In the genomic region with DNA sequence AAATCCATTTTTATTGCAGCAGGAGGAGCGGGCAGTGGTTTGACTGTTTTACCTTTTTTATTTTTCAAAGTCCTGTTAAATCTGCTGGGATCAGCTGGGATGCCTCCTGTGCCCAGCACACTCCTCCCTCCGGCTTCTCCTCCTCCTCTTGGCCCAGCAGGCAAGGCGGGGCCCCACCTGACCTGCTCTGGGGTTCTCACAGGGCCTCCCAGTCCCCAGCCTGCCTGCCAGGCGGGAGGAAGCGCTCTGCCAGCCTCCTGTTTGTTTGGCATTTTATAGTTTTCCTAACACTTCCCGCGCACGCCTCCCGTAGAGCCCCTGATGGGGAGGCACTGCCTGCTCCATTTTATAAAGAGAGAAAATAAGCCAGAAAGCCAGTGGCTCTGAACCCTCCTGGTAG, we compare ENCODE assay signal across 10 mouse cellular contexts. TPM values are rescaled to one million over a fixed set of nuclear protein-coding genes. Genes with fewer than 3 reads are reported as not detected.
A peak's percentile ranks its signal among the peaks of the same experiment; 100 is the strongest.
DNase-seq lines count a peak whose midpoint lies in the region; ATAC-seq and TF ChIP-seq lines count a peak whose summit lies in the region.
"Had no signal": no experiment of that assay in that cellular context is flagged by ENCODE, and none has a peak within 500 bp of the region (broad histone marks: within the 10 kb centered on the region; RNA-seq: fewer than 3 reads in every experiment).

No protein-coding gene starts in this region.

- no peak overlapping the region for H3K4me3 ChIP-seq in lung, embryonic 14.5 days (ENCODE audit: low read depth, low read length)
- no peak overlapping the region for H3K4me3 ChIP-seq in lung, adult 2 months (replicated peaks; ENCODE audit: extremely low read depth, low read depth, low read length)
- no peak overlapping the region for H3K4me3 ChIP-seq in heart, embryonic 16.5 days (ENCODE audit: low read length)
- no peak overlapping the region for H3K4me3 ChIP-seq in midbrain, embryonic 16.5 days (ENCODE audit: low read depth, low read length)

- no peak for TF ChIP-seq CTCF in lung, embryonic 14.5 days (IDR thresholded peaks at IDR 0.05; ENCODE audit: low read depth)
- TF ChIP-seq CTCF in lung, adult 2 months (IDR thresholded peaks at IDR 0.05; ENCODE audit: insufficient read depth, low read length): no peak

- H3K4me2 ChIP-seq in lung, embryonic 14.5 days: no peak overlapping the region
- H3K4me2 ChIP-seq in heart, embryonic 16.5 days (ENCODE audit: low read depth, low read length): peak overlapping the region; percentile 20; the same call in 1 of the 2 replicates
- H3K4me2 ChIP-seq in midbrain, embryonic 16.5 days (ENCODE audit: low read length): 0 out of 2 replicates have a peak overlapping the region, but pooled peaks have one; percentile 7

- peaks cover 20% of the 10 kb centered on the region for H3K4me1 ChIP-seq in lung, embryonic 14.5 days (ENCODE audit: insufficient read depth)
- no peaks in the 10 kb centered on the region for H3K4me1 ChIP-seq in lung, adult 2 months (ENCODE audit: control insufficient read depth, insufficient read depth, low read length)
- peaks cover 50% of the 10 kb centered on the region for H3K4me1 ChIP-seq in heart, embryonic 16.5 days (ENCODE audit: control insufficient read depth, insufficient read depth, low read length)
- H3K4me1 ChIP-seq in midbrain, embryonic 16.5 days (ENCODE audit: control insufficient read depth, insufficient read depth, low read length): peaks cover 66% of the 10 kb centered on the region

- H3K27me3 ChIP-seq in lung, embryonic 14.5 days (ENCODE audit: insufficient read depth, low read length): peaks cover 10% of the 10 kb centered on the region
- peaks cover 4% of the 10 kb centered on the region; the same call in 1 of the 2 replicates for H3K27me3 ChIP-seq in heart, embryonic 16.5 days (ENCODE audit: control insufficient read depth, insufficient read depth, low read length)
- H3K27me3 ChIP-seq in midbrain, embryonic 16.5 days (ENCODE audit: control insufficient read depth, insufficient read depth, low read depth, low read length): no peaks in the 10 kb centered on the region

- WGBS in lung, embryonic 14.5 days: 21% methylated on average over 9 of the region's 9 CpGs
- 42% methylated on average over 9 of the region's 9 CpGs for WGBS in lung, adult 2 months
- 23% methylated on average over 9 of the region's 9 CpGs for WGBS in heart, embryonic 16.5 days
- 13% methylated on average over 9 of the region's 9 CpGs for WGBS in midbrain, embryonic 16.5 days

- no peaks in the 10 kb centered on the region for H3K36me3 ChIP-seq in lung, embryonic 14.5 days (ENCODE audit: insufficient read depth)
- no peaks in the 10 kb centered on the region for H3K36me3 ChIP-seq in heart, embryonic 16.5 days (ENCODE audit: control insufficient read depth, insufficient read depth)
- H3K36me3 ChIP-seq in midbrain, embryonic 16.5 days (ENCODE audit: control insufficient read depth, insufficient read depth, low read length): no peaks in the 10 kb centered on the region

- no peak overlapping the region for H3K9ac ChIP-seq in lung, embryonic 14.5 days
- peak overlapping the region; percentile 65 for H3K9ac ChIP-seq in heart, embryonic 16.5 days (ENCODE audit: low read length)
- peak overlapping the region; percentile 31; the same call in 1 of the 2 replicates for H3K9ac ChIP-seq in midbrain, embryonic 16.5 days (ENCODE audit: low read depth, low read length)

- ATAC-seq in lung, embryonic 14.5 days (ENCODE audit: insufficient read depth): peak; percentile 60
- ATAC-seq in heart, embryonic 16.5 days (replicated peaks; ENCODE audit: extremely low read depth, insufficient read depth, low FRiP score): peak; percentile 70
- no peak for ATAC-seq in midbrain, embryonic 16.5 days

- peak; percentile 48 for DNase-seq in lung, embryonic 14.5 days
- DNase-seq in lung, adult 2 months: no peak
- peak; percentile 43 to 57 for DNase-seq in cerebellum, postnatal 14 days
- peak; percentile 80 for DNase-seq in kidney, postnatal 14 days
- no peak for DNase-seq in adrenal gland, adult 2 months
- no peak for DNase-seq in right cerebral cortex, postnatal 4 days

- no peaks in the 10 kb centered on the region for H3K9me3 ChIP-seq in lung, embryonic 14.5 days (ENCODE audit: low read depth, low read length)
- H3K9me3 ChIP-seq in heart, embryonic 16.5 days (replicated peaks; ENCODE audit: control insufficient read depth, low read length): no peaks in the 10 kb centered on the region
- H3K9me3 ChIP-seq in midbrain, embryonic 16.5 days (replicated peaks; ENCODE audit: control insufficient read depth, low read length, poor library complexity, severe bottlenecking): no peaks in the 10 kb centered on the region

- peak overlapping the region; percentile 36; the same call in 1 of the 2 replicates for H3K27ac ChIP-seq in lung, embryonic 14.5 days (ENCODE audit: low read depth)
- peak overlapping the region; percentile 85 for H3K27ac ChIP-seq in heart, embryonic 16.5 days (ENCODE audit: low read length)
- peak overlapping the region; percentile 51 for H3K27ac ChIP-seq in midbrain, embryonic 16.5 days (ENCODE audit: low read length)

- TF ChIP-seq POLR2A in lung, adult 2 months (IDR thresholded peaks at IDR 0.05; ENCODE audit: borderline replicate concordance, extremely low read depth, low read depth, low read length): no peak

RNA-seq across cellular contexts. Expression of a gene that starts 30.5 kb away (rescaled TPM):
- 1.4 and 2.0 TPM in 2 replicates for polyA plus RNA-seq in lung, embryonic 14.5 days (2014; fragmentation: Nextera tagmentation; extraction: Ambion mirVana)
- 0.29 and 0.40 TPM in 2 replicates for polyA plus RNA-seq in lung, adult 2 months (2012; rRNA removed)
- polyA plus RNA-seq in heart, embryonic 16.5 days (2015; fragmentation: Nextera tagmentation; extraction: Ambion mirVana): 1.6 and 1.9 TPM in 2 replicates
- polyA plus RNA-seq in midbrain, embryonic 16.5 days (2015; fragmentation: Nextera tagmentation; extraction: Ambion mirVana): 11.6 and 12.0 TPM in 2 replicates
- total RNA-seq in adrenal gland, adult 2 months (2021): 1 to 10 TPM; 2.1 to 9.2 TPM
- 0.79 and 2.9 TPM in 2 replicates for polyA plus RNA-seq in adrenal gland, adult 2 months (2012; rRNA removed)
- total RNA-seq: hematopoietic stem cell, adult 5-6 weeks; MEL had no signal

Comparison
In these comparisons a context has a peak if more than half of its experiments do, and no peak if none do; other contexts are left out.
1. DNase-seq: peak in lung, embryonic 14.5 days (single experiment), cerebellum, postnatal 14 days (2 of 2) and kidney, postnatal 14 days (single experiment); none in lung, adult 2 months (single experiment), adrenal gland, adult 2 months (single experiment) and right cerebral cortex, postnatal 4 days (single experiment).
2. Peak in every context shown above with its lines, with median percentiles within 50 percentile points of each other: H3K27ac ChIP-seq.